Mouse (Mus musculus) forebrain, embryonic 10.5 days (tissue): ENCODE data around the gene Dusp15. TPM values are rescaled to one million over a fixed set of nuclear protein-coding genes. Genes with fewer than 3 reads are reported as not detected.

Source experiments
- DNase-seq: peaks from one replicate; pipeline ENCODE4 v3.0.0-alpha.2; 2017; ENCODE audit warnings: low spot score; ENCODE audit errors: extremely low spot score
- H3K27ac ChIP-seq: fragments of 300-500 bp; sonication (generic); 2 replicates; pipeline ENCODE4 v1.5.1; 2016; ENCODE audit warnings: mild to moderate bottlenecking
- H3K27me3 ChIP-seq: fragments of 300-500 bp; sonication (generic); 2 replicates; pipeline ENCODE4 v1.6.1; 2016; ENCODE audit warnings: mild to moderate bottlenecking; ENCODE audit not compliant: poor library complexity, severe bottlenecking
- H3K36me3 ChIP-seq: fragments of 300-500 bp; sonication (generic); replicated peaks from 2 replicates; pipeline ENCODE4 v1.6.1; 2016; ENCODE audit warnings: mild to moderate bottlenecking, moderate library complexity
- H3K4me1 ChIP-seq: fragments of 300-500 bp; sonication (generic); 2 replicates; pipeline ENCODE4 v1.6.1; 2016
- H3K4me3 ChIP-seq: fragments of 300-500 bp; sonication (generic); 2 replicates; pipeline ENCODE4 v1.5.1; 2016; ENCODE audit warnings: mild to moderate bottlenecking, moderate library complexity
- H3K9me3 ChIP-seq: fragments of 300-500 bp; sonication (generic); 2 replicates; pipeline ENCODE4 v1.6.1; 2016; ENCODE audit warnings: mild to moderate bottlenecking, moderate library complexity
- WGBS: fragments of 180-500 bp; shearing (Covaris S2); methylation state at CpG from one replicate; pipeline ENCODE4 v1.1.7; 2016; 5-methylcytosine and 5-hydroxymethylcytosine counted together
- polyA plus RNA-seq: library from polyadenylated mRNA; unstranded; fragments of >200 nt; fragmentation: Nextera tagmentation; extraction: Ambion mirVana; gene quantifications from 2 replicates; pipeline ENCODE4 v1.2.1, GENCODE M21; 2016

Dusp15 gene
- polyA plus RNA-seq, 1 experiment from 2014 or later: 0.42 TPM

GRCm38 (mm10) chr2:152911031-152911430, 40.5 kb downstream of the Dusp15 start, which contains the start of gene Mylk2:
Gene Mylk2 (plus strand): TSS chr2:152911352.
- peaks cover 40% of the 10 kb centered on the region for H3K4me1 ChIP-seq
- no peaks in the 10 kb centered on the region for H3K9me3 ChIP-seq
- DNase-seq: no peak
- H3K36me3 ChIP-seq: no peaks in the 10 kb centered on the region
- peaks cover 57% of the 10 kb centered on the region for H3K27me3 ChIP-seq
- no peak within 1 kb of the TSS for H3K4me3 ChIP-seq
- no peak within 1 kb of the TSS for H3K27ac ChIP-seq
- 24% methylated on average over 12 of the region's 12 CpGs for WGBS

- DNase-seq: no peak
- no peaks in the 10 kb centered on the region for H3K36me3 ChIP-seq
- H3K27ac ChIP-seq: no peak overlapping the region
- no peak overlapping the region for H3K4me3 ChIP-seq
- H3K4me1 ChIP-seq: peaks cover 46% of the 10 kb centered on the region
- WGBS: 89% methylated on average over 6 of the region's 6 CpGs
- no peaks in the 10 kb centered on the region for H3K9me3 ChIP-seq
- H3K27me3 ChIP-seq: peaks cover 50% of the 10 kb centered on the region
Measured at GRCm38 (mm10) chr2:152909848-152910247, 41.6 kb downstream of the Dusp15 start.

DNA sequence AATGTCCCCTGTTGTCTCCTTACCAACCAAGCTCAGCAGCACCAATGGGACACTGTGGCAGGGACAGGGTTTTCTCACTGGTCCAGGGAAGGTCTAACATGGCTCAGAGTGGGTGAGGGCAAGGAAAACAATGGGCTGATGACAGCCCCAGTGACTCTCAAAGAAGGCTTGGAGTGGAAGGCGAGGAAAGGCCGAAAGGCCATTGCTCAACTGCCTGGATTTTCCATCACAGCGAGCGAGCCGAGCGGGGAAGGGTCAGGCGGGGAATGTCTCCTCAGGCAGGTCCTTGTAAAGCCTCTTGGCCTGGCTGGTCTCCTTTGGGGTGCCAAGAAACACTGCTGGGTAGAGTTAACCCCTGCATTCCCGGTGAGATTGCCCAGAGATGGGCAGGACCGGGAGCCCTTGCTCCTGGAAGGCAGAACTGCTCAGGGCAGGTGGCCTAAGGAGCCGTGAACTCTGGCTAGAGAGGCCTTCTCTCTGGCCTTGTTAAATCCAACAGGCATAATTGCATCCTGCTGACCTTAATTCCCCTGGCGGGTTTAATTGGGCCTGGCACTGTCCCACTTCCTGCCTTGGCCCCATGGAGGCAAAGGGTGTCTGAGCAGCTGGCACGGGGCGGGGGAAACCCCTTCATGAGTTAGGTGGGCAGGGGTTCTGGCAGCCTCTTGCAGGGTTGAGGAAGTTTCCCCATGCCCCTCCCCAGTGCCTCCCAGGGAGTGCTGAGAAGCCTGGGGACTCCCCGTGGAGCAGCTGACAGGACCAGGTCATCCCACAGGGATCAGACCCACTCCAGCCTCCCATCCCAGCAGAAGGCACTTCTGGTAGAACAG, 44.2 kb downstream of the Dusp15 start:
- no peaks in the 10 kb centered on the region for H3K36me3 ChIP-seq
- WGBS: 60% methylated on average over 14 of the region's 14 CpGs
- DNase-seq: no peak
- peaks cover 28% of the 10 kb centered on the region for H3K27me3 ChIP-seq
- H3K4me1 ChIP-seq: peaks cover 51% of the 10 kb centered on the region
- no peak overlapping the region for H3K4me3 ChIP-seq
- no peaks in the 10 kb centered on the region for H3K9me3 ChIP-seq
- H3K27ac ChIP-seq: peak overlapping the region; percentile 40; the same call in 1 of the 2 replicates

GRCm38 (mm10) chr2:152906274-152907037, 45.0 kb downstream of the Dusp15 start:
- Histone ChIP-seq H3K36me3 (no peaks in the 10 kb centered on the region), H3K27me3 (peaks cover 19% of the 10 kb centered on the region), H3K4me3 (no peak overlapping the region), H3K27ac (no peak overlapping the region), H3K9me3 (no peaks in the 10 kb centered on the region), H3K4me1 (peaks cover 60% of the 10 kb centered on the region)
- DNase-seq: no peak
- WGBS: 65% methylated on average over 9 of the region's 9 CpGs

- H3K36me3 ChIP-seq: no peaks in the 10 kb centered on the region
- 75% methylated on average over 11 of the region's 11 CpGs for WGBS
- H3K27me3 ChIP-seq: peaks cover 7% of the 10 kb centered on the region
- no peak overlapping the region for H3K4me3 ChIP-seq
- H3K4me1 ChIP-seq: peaks cover 55% of the 10 kb centered on the region
- H3K9me3 ChIP-seq: no peaks in the 10 kb centered on the region
- DNase-seq: no peak
- H3K27ac ChIP-seq: no peak overlapping the region
Measured at GRCm38 (mm10) chr2:152905036-152905829, 46.3 kb downstream of the Dusp15 start.

DNA sequence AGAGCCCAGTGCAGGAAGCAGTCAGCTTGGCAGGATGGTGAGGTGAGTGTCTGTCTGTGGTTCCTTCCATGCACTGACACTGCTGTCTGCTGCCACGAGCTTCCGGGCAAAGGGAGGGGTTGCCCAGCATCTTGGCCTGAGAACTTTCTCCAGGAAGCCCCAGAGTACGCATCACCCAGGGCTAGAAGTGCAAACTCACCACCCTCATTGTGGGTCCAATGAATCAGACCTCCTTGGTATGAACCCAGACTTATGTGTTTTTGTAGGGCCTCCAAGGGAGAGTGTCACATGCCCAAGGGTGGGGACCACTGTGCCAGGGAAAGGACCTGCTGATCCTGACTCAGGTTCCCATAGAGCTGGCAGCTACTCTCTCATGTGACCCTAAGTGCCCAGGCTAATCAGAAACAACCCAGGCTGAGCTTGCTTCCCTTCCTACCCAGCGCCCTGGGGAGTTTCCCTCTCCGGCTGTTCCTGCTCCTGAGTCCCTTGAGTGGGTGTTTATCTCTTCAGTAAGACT, 47.3 kb downstream of the Dusp15 start:
- Histone ChIP-seq H3K4me3 (no peak overlapping the region), H3K36me3 (peaks cover 2% of the 10 kb centered on the region; the same call in 1 of the 2 replicates), H3K27ac (no peak overlapping the region), H3K9me3 (no peaks in the 10 kb centered on the region), H3K4me1 (peaks cover 55% of the 10 kb centered on the region), H3K27me3 (0 out of 2 replicates have a peak, but pooled peaks cover 6% of the 10 kb centered on the region)
- 71% methylated on average over 5 of the region's 5 CpGs for WGBS
- no peak for DNase-seq

GRCm38 (mm10) chr2:152903586-152903985, 47.9 kb downstream of the Dusp15 start:
- no peak overlapping the region for H3K27ac ChIP-seq
- WGBS: 84% methylated on average over 4 of the region's 4 CpGs

DNA sequence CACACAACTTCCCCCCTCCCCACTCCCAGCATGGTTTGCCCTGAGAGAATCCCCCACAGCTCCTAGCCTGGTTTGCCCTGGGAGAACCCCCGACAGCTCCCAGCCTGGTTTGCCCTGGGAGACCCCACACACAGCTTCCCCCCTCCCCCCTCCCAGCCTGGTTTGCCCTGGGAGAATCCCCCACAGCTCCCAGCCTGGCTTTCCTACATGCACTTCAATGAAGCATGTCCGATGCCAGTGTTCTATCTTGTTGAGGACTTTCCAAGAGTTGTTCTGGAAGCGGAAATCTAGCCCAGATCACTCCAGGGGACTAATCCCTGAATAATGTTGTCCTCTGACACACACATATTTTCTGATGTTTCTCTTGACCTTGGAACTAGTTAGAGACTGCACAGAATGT, 48.8 kb downstream of the Dusp15 start:
- Histone ChIP-seq H3K36me3 (peaks cover 10% of the 10 kb centered on the region; the same call in 1 of the 2 replicates), H3K9me3 (no peaks in the 10 kb centered on the region), H3K4me1 (peaks cover 54% of the 10 kb centered on the region), H3K4me3 (no peak overlapping the region), H3K27ac (peak overlapping the region; percentile 51; the same call in 1 of the 2 replicates), H3K27me3 (0 out of 2 replicates have a peak, but pooled peaks cover 6% of the 10 kb centered on the region)
- DNase-seq: no peak
- 35% methylated on average over 3 of the region's 3 CpGs for WGBS

More at GRCm38 (mm10) chr2:152903586-152903985, 47.9 kb downstream of the Dusp15 start:
- Histone ChIP-seq H3K36me3 (peaks cover 7% of the 10 kb centered on the region; the same call in 1 of the 2 replicates), H3K9me3 (no peaks in the 10 kb centered on the region), H3K4me3 (no peak overlapping the region), H3K27me3 (0 out of 2 replicates have a peak, but pooled peaks cover 6% of the 10 kb centered on the region), H3K4me1 (peaks cover 55% of the 10 kb centered on the region)
- no peak for DNase-seq

- H3K4me3 ChIP-seq: no peak overlapping the region
- peaks cover 19% of the 10 kb centered on the region for H3K36me3 ChIP-seq
- no peak overlapping the region for H3K27ac ChIP-seq
- peaks cover 40% of the 10 kb centered on the region for H3K4me1 ChIP-seq
- H3K9me3 ChIP-seq: no peaks in the 10 kb centered on the region
- 0 out of 2 replicates have a peak, but pooled peaks cover 6% of the 10 kb centered on the region for H3K27me3 ChIP-seq
- no peak for DNase-seq
- 91% methylated on average over 15 of the region's 15 CpGs for WGBS
Measured at GRCm38 (mm10) chr2:152901296-152901695, 50.2 kb downstream of the Dusp15 start.

- Histone ChIP-seq H3K27ac (no peak overlapping the region), H3K36me3 (peaks cover 42% of the 10 kb centered on the region), H3K27me3 (no peaks in the 10 kb centered on the region), H3K9me3 (no peaks in the 10 kb centered on the region), H3K4me3 (no peak overlapping the region), H3K4me1 (peaks cover 22% of the 10 kb centered on the region)
- WGBS: 74% methylated on average over 6 of the region's 6 CpGs
- DNase-seq: no peak
Measured at GRCm38 (mm10) chr2:152899011-152899410, 52.5 kb downstream of the Dusp15 start.

DNA sequence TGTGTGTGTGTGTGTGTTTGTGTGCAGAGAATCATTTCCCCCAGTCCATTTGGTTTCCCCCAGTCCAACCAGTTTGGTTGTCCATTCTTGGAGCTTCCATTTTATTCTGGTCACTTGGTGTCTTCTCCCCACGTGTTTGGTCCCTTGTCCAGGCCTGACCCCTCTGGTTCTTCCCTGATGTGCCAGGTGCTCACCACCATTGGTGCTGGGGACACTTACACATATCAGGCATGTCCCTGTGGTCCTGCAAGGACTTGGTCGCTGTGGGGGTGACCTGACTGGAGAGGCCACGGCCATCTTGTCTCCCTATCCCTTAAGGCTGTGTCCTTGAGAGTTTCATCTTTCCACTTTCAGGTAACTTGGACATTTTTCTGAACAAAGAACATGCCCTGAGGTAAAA, 54.6 kb downstream of the Dusp15 start:
- no peaks in the 10 kb centered on the region for H3K9me3 ChIP-seq
- WGBS: 90% methylated on average over 3 of the region's 3 CpGs
- no peaks in the 10 kb centered on the region for H3K27me3 ChIP-seq
- peaks cover 7% of the 10 kb centered on the region for H3K4me1 ChIP-seq
- no peak overlapping the region for H3K27ac ChIP-seq
- peaks cover 63% of the 10 kb centered on the region for H3K36me3 ChIP-seq
- H3K4me3 ChIP-seq: no peak overlapping the region
- no peak for DNase-seq

DNA sequence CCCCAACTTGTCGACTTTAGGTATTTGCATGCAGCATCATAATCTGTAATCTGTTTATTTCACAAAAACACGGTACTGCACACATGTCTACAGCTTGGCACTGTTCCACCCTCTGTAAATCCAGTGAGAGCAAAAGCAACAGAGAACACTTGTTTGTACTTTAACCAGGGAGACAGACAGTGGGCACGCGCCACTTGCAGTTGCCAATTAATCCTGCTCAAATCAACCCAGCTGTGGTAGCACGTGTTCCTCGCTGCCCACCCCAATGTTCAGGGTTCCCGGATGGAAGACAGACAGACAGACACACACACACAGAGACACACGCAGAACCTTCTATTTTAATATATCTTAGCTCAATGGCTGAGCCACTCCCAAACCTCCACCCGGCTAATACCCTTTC, 55.7 kb downstream of the Dusp15 start:
- Histone ChIP-seq H3K4me1 (no peaks in the 10 kb centered on the region), H3K9me3 (no peaks in the 10 kb centered on the region), H3K27ac (no peak overlapping the region), H3K4me3 (no peak overlapping the region), H3K36me3 (peaks cover 74% of the 10 kb centered on the region), H3K27me3 (no peaks in the 10 kb centered on the region)
- 93% methylated on average over 9 of the region's 9 CpGs for WGBS
- no peak for DNase-seq
